Mouse (Mus musculus) lung, adult 2 months (tissue): ENCODE data around the gene Olfr877.

Experiments
- CTCF ChIP-seq: fragments of 200-500 bp; IDR thresholded peaks from 2 replicates; pipeline ENCODE4 v1.5.1; 2011; ENCODE audit warnings: mild to moderate bottlenecking, low read length, control low read depth; ENCODE audit not compliant: insufficient read depth
- POLR2A ChIP-seq: fragments of 200-500 bp; IDR thresholded peaks from 2 replicates; pipeline ENCODE4 v1.6.1; 2011; ENCODE audit warnings: low read depth, mild to moderate bottlenecking, control low read depth, low read length, borderline replicate concordance; ENCODE audit errors: extremely low read depth

- TF ChIP-seq CTCF, result no peak
- no peak for TF ChIP-seq POLR2A
These were observed 4.8 kb upstream of the Olfr877 start for GRCm38 (mm10) chr9:37849267-37849666.
